Mouse (Mus musculus) brain, embryonic 14.5 days (tissue): ENCODE results near the gene Dppa5a.

ENCODE experiments used
- CTCF ChIP-seq: fragments of 200-500 bp; IDR thresholded peaks from 2 replicates; pipeline ENCODE4 v1.5.1; 2012; ENCODE audit warnings: inconsistent platforms, mild to moderate bottlenecking, moderate library complexity, borderline replicate concordance; ENCODE audit not compliant: insufficient read depth, insufficient read length; ENCODE audit errors: extremely low read depth
- POLR2A ChIP-seq: fragments of 200-500 bp; IDR thresholded peaks from 2 replicates; pipeline ENCODE4 v1.6.1; 2012; ENCODE audit warnings: mild to moderate bottlenecking, inconsistent platforms, borderline replicate concordance; ENCODE audit not compliant: poor library complexity, insufficient read depth, insufficient read length, severe bottlenecking; ENCODE audit errors: extremely low read depth

- TF ChIP-seq POLR2A (no peak), CTCF (no peak)
Measured at GRCm38 (mm10) chr9:78364701-78365100, 3.3 kb downstream of the Dppa5a start.
